ENCODE assay signal across 19 mouse cellular contexts in the genomic region with DNA sequence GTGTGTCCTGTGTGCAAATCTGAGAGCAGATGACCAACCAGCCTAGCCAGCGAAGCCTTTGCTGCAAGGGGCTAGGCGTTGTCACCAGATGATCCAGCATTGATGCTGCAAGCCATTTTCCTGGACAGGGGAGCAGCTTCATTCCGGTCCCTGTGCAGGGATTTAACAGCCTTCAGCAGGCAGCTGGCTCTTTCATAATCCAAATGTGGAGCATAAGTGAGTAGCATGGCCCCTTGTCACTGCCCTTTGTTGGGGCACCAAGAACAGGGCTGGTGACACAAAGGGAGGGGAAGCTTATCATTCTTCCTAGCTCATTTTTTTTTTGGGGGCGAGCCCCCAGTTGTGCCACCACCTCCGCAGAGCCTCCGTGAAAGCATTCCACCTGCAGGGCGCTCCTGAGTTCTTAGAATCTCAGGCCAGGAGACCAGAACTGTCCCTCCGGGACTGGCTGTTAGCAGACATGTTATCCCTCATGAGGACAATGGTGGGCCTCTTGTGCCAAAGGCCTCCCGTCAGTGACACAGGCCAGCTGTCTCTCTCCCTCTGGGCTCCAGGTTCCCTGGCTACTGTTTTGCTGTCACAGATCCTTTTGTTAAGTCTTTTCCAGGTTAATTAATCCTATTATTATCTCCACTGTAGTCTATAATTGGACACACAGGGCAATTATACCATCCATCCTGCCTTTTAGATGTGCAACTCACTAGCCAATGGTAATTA.
DNase-seq lines count a peak whose midpoint lies in the region; ATAC-seq and TF ChIP-seq lines count a peak whose summit lies in the region.
"Had no signal": no experiment of that assay in that cellular context is flagged by ENCODE, and none has a peak within 500 bp of the region (broad histone marks: within the 10 kb centered on the region; RNA-seq: fewer than 3 reads in every experiment).

No protein-coding gene starts in this region.

- WGBS in embryonic facial prominence, embryonic 14.5 days, result 85% methylated on average over 9 of the region's 9 CpGs
- 83% methylated on average over 9 of the region's 9 CpGs for WGBS in embryonic facial prominence, embryonic 10.5 days

- H3K4me1 ChIP-seq in embryonic facial prominence, embryonic 14.5 days (ENCODE audit: control insufficient read depth, insufficient read depth, low read length), result no peaks in the 10 kb centered on the region; the same call in 1 of the 2 replicates
- 0 out of 2 replicates have a peak, but pooled peaks cover 4% of the 10 kb centered on the region for H3K4me1 ChIP-seq in embryonic facial prominence, embryonic 10.5 days
- H3K4me1 ChIP-seq: embryonic facial prominence, embryonic 15.5 days; heart, embryonic 12.5 days; liver, embryonic 13.5 days had no signal

- H3K9ac ChIP-seq in embryonic facial prominence, embryonic 14.5 days (ENCODE audit: low read depth, low read length), result no peak overlapping the region
- H3K9ac ChIP-seq: embryonic facial prominence, embryonic 15.5 days; heart, embryonic 12.5 days; limb, embryonic 13.5 days; liver, embryonic 13.5 days had no signal

- 0 out of 2 replicates have a peak, but pooled peaks have one; percentile 50 for ATAC-seq in embryonic facial prominence, embryonic 14.5 days (ENCODE audit: low read depth)
- ATAC-seq in CD4-positive, CD25-positive, alpha-beta regulatory T cell, adult 4 months, result no peak
- ATAC-seq: inflammation-experienced regulatory T-cells, adult 6 months had no signal

- H3K9me3 ChIP-seq in embryonic facial prominence, embryonic 14.5 days (ENCODE audit: control insufficient read depth, low read length), result no peaks in the 10 kb centered on the region
- no peaks in the 10 kb centered on the region for H3K9me3 ChIP-seq in embryonic facial prominence, embryonic 10.5 days
- H3K9me3 ChIP-seq: embryonic facial prominence, embryonic 15.5 days; heart, embryonic 12.5 days; liver, embryonic 13.5 days had no signal

- H3K4me3 ChIP-seq in embryonic facial prominence, embryonic 14.5 days (ENCODE audit: low read depth, low read length), result no peak overlapping the region
- no peak overlapping the region for H3K4me3 ChIP-seq in embryonic facial prominence, embryonic 10.5 days
- H3K4me3 ChIP-seq: embryonic facial prominence, embryonic 15.5 days; heart, embryonic 12.5 days; limb, embryonic 13.5 days; liver, embryonic 13.5 days had no signal

- H3K4me2 ChIP-seq in embryonic facial prominence, embryonic 14.5 days (ENCODE audit: low read depth, low read length), result no peak overlapping the region
- H3K4me2 ChIP-seq: embryonic facial prominence, embryonic 15.5 days; heart, embryonic 12.5 days; limb, embryonic 13.5 days; liver, embryonic 13.5 days had no signal

- no peaks in the 10 kb centered on the region for H3K27me3 ChIP-seq in embryonic facial prominence, embryonic 14.5 days (replicated peaks; ENCODE audit: control insufficient read depth, insufficient read depth, low read length)
- no peaks in the 10 kb centered on the region for H3K27me3 ChIP-seq in embryonic facial prominence, embryonic 10.5 days (replicated peaks; ENCODE audit: low read depth, poor library complexity, severe bottlenecking)
- H3K27me3 ChIP-seq: embryonic facial prominence, embryonic 15.5 days; heart, embryonic 12.5 days; liver, embryonic 13.5 days had no signal

- no peaks in the 10 kb centered on the region for H3K36me3 ChIP-seq in embryonic facial prominence, embryonic 14.5 days (ENCODE audit: control insufficient read depth, insufficient read depth, low read length)
- H3K36me3 ChIP-seq in embryonic facial prominence, embryonic 10.5 days (replicated peaks), result no peaks in the 10 kb centered on the region
- H3K36me3 ChIP-seq: embryonic facial prominence, embryonic 15.5 days; G1E; heart, embryonic 12.5 days; limb, embryonic 13.5 days; liver, embryonic 13.5 days had no signal

- DNase-seq in embryonic facial prominence, embryonic 14.5 days (ENCODE audit: low spot score), result peak; percentile 17
- DNase-seq in embryonic facial prominence, embryonic 10.5 days (ENCODE audit: low spot score), result no peak
- DNase-seq in left cerebral cortex, postnatal 4 days, result peak; percentile 36
- DNase-seq in left cerebral cortex, adult 9 months (ENCODE audit: low spot score in 2 of 2), result no peak
- peak; percentile 37 for DNase-seq in brain, embryonic 14.5 days (ENCODE audit: low read depth)
- DNase-seq in lung, postnatal 25 days (ENCODE audit: low spot score), result peak; percentile 15
- no peak for DNase-seq in layer of hippocampus, postnatal 36 days
- DNase-seq: cerebellum, adult 8-10 months; heart, postnatal 14 days; kidney, adult 8-10 months; kidney, postnatal 14 days; liver, embryonic 13.5 days; right cerebral cortex, postnatal 4 days had no signal

- no peak overlapping the region for H3K27ac ChIP-seq in embryonic facial prominence, embryonic 14.5 days (replicated peaks; ENCODE audit: low read depth, low read length)
- no peak overlapping the region for H3K27ac ChIP-seq in embryonic facial prominence, embryonic 10.5 days (replicated peaks)
- H3K27ac ChIP-seq: embryonic facial prominence, embryonic 15.5 days; limb, embryonic 13.5 days; liver, embryonic 13.5 days had no signal

- TF ChIP-seq CTCF in brain, embryonic 14.5 days (IDR thresholded peaks at IDR 0.05; ENCODE audit: borderline replicate concordance, extremely low read depth, insufficient read depth, insufficient read length), result no peak

- no peak for TF ChIP-seq POLR2A in brain, embryonic 14.5 days (IDR thresholded peaks at IDR 0.05; ENCODE audit: borderline replicate concordance, extremely low read depth, insufficient read depth, insufficient read length, poor library complexity, severe bottlenecking)

- intact Hi-C loops in left cerebral cortex, postnatal 4 days (cut with DNase I), result no loop called here

Comparison
In these comparisons a context has a peak if more than half of its experiments do, and no peak if none do; other contexts are left out.
1. DNase-seq: peak in embryonic facial prominence, embryonic 14.5 days (single experiment), left cerebral cortex, postnatal 4 days (single experiment), brain, embryonic 14.5 days (single experiment) and lung, postnatal 25 days (single experiment); none in embryonic facial prominence, embryonic 10.5 days (single experiment), left cerebral cortex, adult 9 months (0 of 2) and layer of hippocampus, postnatal 36 days (0 of 2).